Mouse (Mus musculus) heart, embryonic 12.5 days (tissue): ENCODE results near the gene Clcn3. TPM values are rescaled to one million over a fixed set of nuclear protein-coding genes. Genes with fewer than 3 reads are reported as not detected.
A peak's percentile ranks its signal among the peaks of the same experiment; 100 is the strongest.

ENCODE experiments used
- ATAC-seq: fragments of 200-750 bp; cut with Nextera tagmentation; 2 replicates; pipeline ENCODE4 v1.8.0; 2017; ENCODE audit warnings: moderate TSS enrichment, moderate library complexity; ENCODE audit not compliant: insufficient number of reproducible peaks, low FRiP score
- H3K27ac ChIP-seq: fragments of 300-500 bp; sonication (generic); 2 replicates; pipeline ENCODE4 v1.5.1; 2016; ENCODE audit warnings: mild to moderate bottlenecking, moderate library complexity; ENCODE audit not compliant: poor library complexity, severe bottlenecking
- H3K27me3 ChIP-seq: fragments of 300-500 bp; sonication (generic); replicated peaks from 2 replicates; pipeline ENCODE4 v1.6.1; 2016; ENCODE audit warnings: mild to moderate bottlenecking, moderate library complexity
- H3K36me3 ChIP-seq: fragments of 300-500 bp; sonication (generic); 2 replicates; pipeline ENCODE4 v1.6.1; 2016; ENCODE audit warnings: mild to moderate bottlenecking, moderate library complexity
- H3K4me1 ChIP-seq: fragments of 300-500 bp; sonication (generic); replicated peaks from 2 replicates; pipeline ENCODE4 v1.6.1; 2016; ENCODE audit warnings: mild to moderate bottlenecking
- H3K4me2 ChIP-seq: fragments of 300-500 bp; sonication (generic); 2 replicates; pipeline ENCODE4 v1.6.1; 2016; ENCODE audit warnings: mild to moderate bottlenecking, moderate library complexity
- H3K4me3 ChIP-seq: fragments of 300-500 bp; sonication (generic); 2 replicates; pipeline ENCODE4 v1.5.1; 2016; ENCODE audit warnings: mild to moderate bottlenecking
- H3K9ac ChIP-seq: fragments of 300-500 bp; sonication (generic); 2 replicates; pipeline ENCODE4 v1.6.1; 2016; ENCODE audit warnings: mild to moderate bottlenecking, moderate library complexity
- H3K9me3 ChIP-seq: fragments of 300-500 bp; sonication (generic); replicated peaks from 2 replicates; pipeline ENCODE4 v1.6.1; 2016; ENCODE audit warnings: mild to moderate bottlenecking, moderate library complexity
- WGBS: fragments of 180-500 bp; shearing (Covaris S2); methylation state at CpG from one replicate; pipeline ENCODE4 v1.1.7; 2016; 5-methylcytosine and 5-hydroxymethylcytosine counted together
- polyA plus RNA-seq: library from polyadenylated mRNA; unstranded; fragments of >200 nt; fragmentation: Nextera tagmentation; extraction: Ambion mirVana; gene quantifications from 2 replicates; pipeline ENCODE4 v1.2.1, GENCODE M21; 2016

Clcn3 gene
- polyA plus RNA-seq, 1 experiment from 2014 or later: 30.6 TPM

GRCm38 (mm10) chr8:60952803-60953202 is 30.3 kb downstream of the Clcn3 start:
- Histone ChIP-seq H3K9me3 (no peaks in the 10 kb centered on the region), H3K36me3 (no peaks in the 10 kb centered on the region), H3K27ac (no peak overlapping the region; the same call in 1 of the 2 replicates), H3K4me2 (peak overlapping the region; percentile 38), H3K4me3 (peak overlapping the region; percentile 18; the same call in 1 of the 2 replicates), H3K4me1 (peaks cover 17% of the 10 kb centered on the region), H3K9ac (no peak overlapping the region), H3K27me3 (no peaks in the 10 kb centered on the region)
- 51% methylated on average over 5 of the region's 5 CpGs for WGBS
- ATAC-seq: no peak

GRCm38 (mm10) chr8:60951757-60952156 is 31.3 kb downstream of the Clcn3 start:
- 94% methylated on average over 1 of the region's 1 CpGs for WGBS

GRCm38 (mm10) chr8:60951271-60951670 is 31.8 kb downstream of the Clcn3 start:
- Histone ChIP-seq H3K4me3 (no peak overlapping the region), H3K27me3 (no peaks in the 10 kb centered on the region), H3K27ac (no peak overlapping the region), H3K9me3 (no peaks in the 10 kb centered on the region), H3K9ac (no peak overlapping the region), H3K36me3 (no peaks in the 10 kb centered on the region), H3K4me1 (peaks cover 13% of the 10 kb centered on the region), H3K4me2 (no peak overlapping the region)
- 66% methylated on average over 4 of the region's 4 CpGs for WGBS
- no peak for ATAC-seq

More at GRCm38 (mm10) chr8:60951757-60952156, 31.3 kb downstream of the Clcn3 start:
- ATAC-seq: no peak
- H3K36me3 ChIP-seq: no peaks in the 10 kb centered on the region
- no peak overlapping the region for H3K4me2 ChIP-seq
- H3K27me3 ChIP-seq: no peaks in the 10 kb centered on the region
- H3K27ac ChIP-seq: no peak overlapping the region
- H3K9me3 ChIP-seq: no peaks in the 10 kb centered on the region
- no peak overlapping the region for H3K9ac ChIP-seq
- peaks cover 13% of the 10 kb centered on the region for H3K4me1 ChIP-seq
- H3K4me3 ChIP-seq: no peak overlapping the region

- H3K27me3 ChIP-seq: no peaks in the 10 kb centered on the region
- peak overlapping the region; percentile 20 for H3K4me2 ChIP-seq
- 33% methylated on average over 4 of the region's 4 CpGs for WGBS
- H3K36me3 ChIP-seq: no peaks in the 10 kb centered on the region
- no peak for ATAC-seq
- H3K4me3 ChIP-seq: no peak overlapping the region
- H3K4me1 ChIP-seq: peaks cover 13% of the 10 kb centered on the region
- H3K9me3 ChIP-seq: no peaks in the 10 kb centered on the region
- H3K27ac ChIP-seq: no peak overlapping the region
- H3K9ac ChIP-seq: 0 out of 2 replicates have a peak overlapping the region, but pooled peaks have one; percentile 15
These were observed 33.2 kb downstream of the Clcn3 start for GRCm38 (mm10) chr8:60949859-60950258.

GRCm38 (mm10) chr8:60947503-60947902 is 35.6 kb downstream of the Clcn3 start:
- no peaks in the 10 kb centered on the region for H3K9me3 ChIP-seq
- peaks cover 13% of the 10 kb centered on the region for H3K4me1 ChIP-seq
- H3K9ac ChIP-seq: no peak overlapping the region
- H3K4me3 ChIP-seq: no peak overlapping the region
- no peaks in the 10 kb centered on the region for H3K36me3 ChIP-seq
- ATAC-seq: no peak
- H3K4me2 ChIP-seq: no peak overlapping the region
- H3K27me3 ChIP-seq: no peaks in the 10 kb centered on the region
- H3K27ac ChIP-seq: no peak overlapping the region

- H3K4me2 ChIP-seq: no peak overlapping the region
- 94% methylated on average over 2 of the region's 2 CpGs for WGBS
- H3K9ac ChIP-seq: no peak overlapping the region
- H3K36me3 ChIP-seq: no peaks in the 10 kb centered on the region
- no peak overlapping the region for H3K4me3 ChIP-seq
- no peaks in the 10 kb centered on the region for H3K9me3 ChIP-seq
- no peak for ATAC-seq
- no peaks in the 10 kb centered on the region; the same call in 1 of the 2 replicates for H3K4me1 ChIP-seq
- no peaks in the 10 kb centered on the region for H3K27me3 ChIP-seq
- H3K27ac ChIP-seq: no peak overlapping the region
These were observed 40.2 kb downstream of the Clcn3 start for GRCm38 (mm10) chr8:60942867-60943266.

- Histone ChIP-seq H3K36me3 (peaks cover 19% of the 10 kb centered on the region), H3K4me1 (no peaks in the 10 kb centered on the region), H3K4me2 (no peak overlapping the region), H3K27ac (no peak overlapping the region), H3K27me3 (no peaks in the 10 kb centered on the region), H3K9ac (no peak overlapping the region), H3K9me3 (no peaks in the 10 kb centered on the region), H3K4me3 (no peak overlapping the region)
- no peak for ATAC-seq
- 47% methylated on average over 3 of the region's 3 CpGs for WGBS
These were observed 44.2 kb downstream of the Clcn3 start for GRCm38 (mm10) chr8:60938717-60939424.

- Histone ChIP-seq H3K4me2 (no peak overlapping the region), H3K4me3 (no peak overlapping the region), H3K27ac (no peak overlapping the region), H3K9me3 (no peaks in the 10 kb centered on the region), H3K9ac (no peak overlapping the region), H3K36me3 (peaks cover 33% of the 10 kb centered on the region), H3K4me1 (no peaks in the 10 kb centered on the region), H3K27me3 (no peaks in the 10 kb centered on the region)
- no peak for ATAC-seq
These were observed 49.5 kb downstream of the Clcn3 start for GRCm38 (mm10) chr8:60933617-60934016.

GRCm38 (mm10) chr8:60920176-60920575 is 62.9 kb downstream of the Clcn3 start:
- Histone ChIP-seq H3K27me3 (no peaks in the 10 kb centered on the region), H3K27ac (no peak overlapping the region), H3K4me2 (no peak overlapping the region), H3K4me3 (no peak overlapping the region), H3K9ac (no peak overlapping the region), H3K9me3 (no peaks in the 10 kb centered on the region), H3K4me1 (no peaks in the 10 kb centered on the region), H3K36me3 (peaks cover 28% of the 10 kb centered on the region)
- no peak for ATAC-seq
- 89% methylated on average over 4 of the region's 4 CpGs for WGBS

GRCm38 (mm10) chr8:60919069-60919468 is 64.0 kb downstream of the Clcn3 start:
- H3K36me3 ChIP-seq: peaks cover 22% of the 10 kb centered on the region
- no peak for ATAC-seq
- H3K4me1 ChIP-seq: no peaks in the 10 kb centered on the region
- 89% methylated on average over 3 of the region's 3 CpGs for WGBS
- H3K4me2 ChIP-seq: no peak overlapping the region
- no peaks in the 10 kb centered on the region for H3K9me3 ChIP-seq
- H3K9ac ChIP-seq: no peak overlapping the region
- no peak overlapping the region for H3K4me3 ChIP-seq
- H3K27me3 ChIP-seq: no peaks in the 10 kb centered on the region
- no peak overlapping the region for H3K27ac ChIP-seq

GRCm38 (mm10) chr8:60912554-60912953 is 70.5 kb downstream of the Clcn3 start:
- Histone ChIP-seq H3K4me3 (no peak overlapping the region), H3K27ac (no peak overlapping the region), H3K27me3 (no peaks in the 10 kb centered on the region), H3K36me3 (peaks cover 44% of the 10 kb centered on the region), H3K4me1 (no peaks in the 10 kb centered on the region), H3K9me3 (no peaks in the 10 kb centered on the region), H3K9ac (no peak overlapping the region), H3K4me2 (no peak overlapping the region)
- 64% methylated on average over 10 of the region's 10 CpGs for WGBS
- ATAC-seq: no peak

GRCm38 (mm10) chr8:60912081-60912480 is 71.0 kb downstream of the Clcn3 start:
- Histone ChIP-seq H3K9me3 (no peaks in the 10 kb centered on the region), H3K9ac (no peak overlapping the region), H3K27me3 (no peaks in the 10 kb centered on the region), H3K27ac (no peak overlapping the region), H3K36me3 (peaks cover 47% of the 10 kb centered on the region), H3K4me3 (no peak overlapping the region), H3K4me2 (no peak overlapping the region), H3K4me1 (no peaks in the 10 kb centered on the region)
- ATAC-seq: no peak
- 76% methylated on average over 4 of the region's 4 CpGs for WGBS
